Mouse (Mus musculus): ENCODE measurements around the gene Gm20388. TPM values are rescaled to one million over a fixed set of nuclear protein-coding genes. Genes with fewer than 3 reads are reported as not detected.

Gene Gm20388
- polyA plus RNA-seq, 2 experiments, result 8.5 TPM; not detected in 1

DNA sequence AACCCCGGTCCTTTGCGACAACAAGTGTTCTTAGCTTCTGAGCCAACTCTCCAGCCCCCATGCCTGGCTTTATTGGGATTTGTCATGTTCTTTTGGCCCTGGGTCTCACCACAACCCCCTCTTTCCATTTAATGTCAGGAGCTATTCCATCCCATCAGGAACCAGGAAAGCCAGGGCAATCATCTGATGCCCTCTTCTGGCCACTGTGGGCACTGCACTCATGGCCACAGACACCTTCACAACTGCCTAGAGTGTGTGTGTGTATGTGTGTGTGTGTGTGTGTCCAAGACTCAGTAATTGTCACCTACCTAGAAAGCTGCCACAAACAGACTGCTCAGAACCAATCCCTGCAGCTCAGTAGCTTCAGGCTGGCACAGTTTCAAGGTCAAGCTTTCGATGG lies 23.5 kb upstream of the Gm20388 start:
- no peak overlapping the region for H3K4me3 ChIP-seq (ENCODE audit: insufficient read depth in 1 of 2, low read depth in 2 of 2, low read length in 2 of 2)
- H3K27me3 ChIP-seq (ENCODE audit: control insufficient read depth, insufficient read depth, low read length), result no peaks in the 10 kb centered on the region
- ATAC-seq (ENCODE audit: insufficient read depth), result no peak
- no peak overlapping the region for H3K4me2 ChIP-seq (ENCODE audit: low read depth)
- peaks cover 0 to 5% of the 10 kb centered on the region in 2 experiments; a peak in 2 of 4 replicates for H3K4me1 ChIP-seq (replicated peaks; ENCODE audit: control insufficient read depth in 2 of 2, insufficient read depth in 2 of 2, low read length in 1 of 2)
- WGBS (ENCODE audit: insufficient replicate concordance), result 82% methylated on average over 3 of the region's 3 CpGs
- no peak for DNase-seq (ENCODE audit: low read depth in 3 of 3, low spot score in 3 of 3)
- TF ChIP-seq EP300 (IDR thresholded peaks at IDR 0.05; ENCODE audit: low read depth) (no peak), CTCF (IDR thresholded peaks at IDR 0.05; ENCODE audit: low read depth) (peak; percentile 96)
- no peaks in the 10 kb centered on the region for H3K36me3 ChIP-seq (replicated peaks; ENCODE audit: control insufficient read depth, insufficient read depth, low read depth)
- no peak overlapping the region for H3K9ac ChIP-seq (replicated peaks)
- no peak overlapping the region for H3K27ac ChIP-seq
- no peaks in the 10 kb centered on the region for H3K9me3 ChIP-seq (ENCODE audit: control insufficient read depth, low read length)

DNA sequence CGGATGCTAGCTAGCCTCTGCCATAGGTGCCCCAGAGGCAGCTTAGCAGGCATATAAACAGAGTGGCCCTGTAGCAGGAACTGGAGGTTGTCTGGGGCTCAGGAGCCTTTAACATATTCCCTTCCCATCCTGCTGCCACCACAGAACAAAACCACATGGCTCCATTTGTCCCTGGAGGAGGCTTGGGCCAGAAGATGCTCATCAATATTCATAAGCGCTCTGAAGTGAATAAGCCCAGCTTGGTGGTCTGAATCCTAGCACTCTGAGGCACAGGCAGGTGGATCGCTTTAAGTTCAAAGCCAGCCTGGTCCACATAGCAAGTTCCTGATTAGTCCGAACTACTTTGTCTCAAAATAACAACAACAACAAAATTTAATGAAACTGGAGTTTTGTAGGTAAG lies 22.6 kb upstream of the Gm20388 start:
- DNase-seq (ENCODE audit: low read depth in 3 of 3, low spot score in 3 of 3) (no peak), ATAC-seq (ENCODE audit: insufficient read depth) (no peak)
- Histone ChIP-seq H3K4me1 (replicated peaks; ENCODE audit: control insufficient read depth in 2 of 2, insufficient read depth in 2 of 2, low read length in 1 of 2) (peaks cover 0 to 5% of the 10 kb centered on the region in 2 experiments; a peak in 2 of 4 replicates), H3K4me2 (ENCODE audit: low read depth) (no peak overlapping the region), H3K27ac (no peak overlapping the region), H3K27me3 (ENCODE audit: control insufficient read depth, insufficient read depth, low read length) (no peaks in the 10 kb centered on the region), H3K9me3 (ENCODE audit: control insufficient read depth, low read length) (no peaks in the 10 kb centered on the region), H3K4me3 (ENCODE audit: insufficient read depth in 1 of 2, low read depth in 2 of 2, low read length in 2 of 2) (no peak overlapping the region), H3K9ac (replicated peaks) (no peak overlapping the region), H3K36me3 (replicated peaks; ENCODE audit: control insufficient read depth, insufficient read depth, low read depth) (no peaks in the 10 kb centered on the region)
- TF ChIP-seq CTCF (IDR thresholded peaks at IDR 0.05; ENCODE audit: low read depth), result no peak
- no peak for TF ChIP-seq EP300 (IDR thresholded peaks at IDR 0.05; ENCODE audit: low read depth)
- WGBS (ENCODE audit: insufficient replicate concordance), result 53% methylated on average over 4 of the region's 4 CpGs

DNA sequence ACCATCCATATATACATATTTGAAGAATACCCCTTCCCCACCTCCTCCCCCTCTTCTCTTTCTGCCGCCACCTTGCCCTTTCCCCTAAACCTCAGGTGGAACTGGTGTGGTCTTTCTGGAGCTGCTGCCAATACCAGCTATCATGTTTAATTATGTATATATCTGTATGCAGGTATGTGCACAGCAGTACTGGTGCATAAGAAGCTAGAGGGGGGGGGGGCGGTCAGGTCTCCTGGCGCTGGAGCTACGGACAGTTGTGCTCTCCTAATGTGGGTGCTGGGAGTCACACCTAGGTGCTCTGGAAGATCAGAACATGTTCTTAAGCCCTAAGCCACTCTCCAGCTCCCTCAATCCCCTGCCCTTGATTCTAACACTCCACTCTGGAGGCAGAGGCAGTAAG lies 13.6 kb upstream of the Gm20388 start:
- Histone ChIP-seq H3K4me2 (ENCODE audit: low read depth) (no peak overlapping the region), H3K9me3 (ENCODE audit: control insufficient read depth, low read length) (no peaks in the 10 kb centered on the region), H3K4me3 (ENCODE audit: insufficient read depth in 1 of 2, low read depth in 2 of 2, low read length in 2 of 2) (no peak overlapping the region), H3K27me3 (ENCODE audit: control insufficient read depth, insufficient read depth, low read length) (peaks cover 30% of the 10 kb centered on the region), H3K9ac (replicated peaks) (no peak overlapping the region), H3K36me3 (replicated peaks; ENCODE audit: control insufficient read depth, insufficient read depth, low read depth) (no peaks in the 10 kb centered on the region), H3K4me1 (replicated peaks; ENCODE audit: control insufficient read depth in 2 of 2, insufficient read depth in 2 of 2, low read length in 1 of 2) (peaks cover 0 to 6% of the 10 kb centered on the region in 2 experiments; a peak in 2 of 4 replicates), H3K27ac (no peak overlapping the region)
- ATAC-seq (ENCODE audit: insufficient read depth) (no peak), DNase-seq (ENCODE audit: low read depth in 3 of 3, low spot score in 3 of 3) (no peak)
- WGBS (ENCODE audit: insufficient replicate concordance), result 67% methylated on average over 4 of the region's 4 CpGs
- TF ChIP-seq CTCF (IDR thresholded peaks at IDR 0.05; ENCODE audit: low read depth), result no peak
- TF ChIP-seq EP300 (IDR thresholded peaks at IDR 0.05; ENCODE audit: low read depth), result no peak

GRCm38 (mm10) chr8:119897933-119898332 lies 12.7 kb upstream of the Gm20388 start:
- ATAC-seq (ENCODE audit: insufficient read depth) (peak; percentile 26; the same call in 1 of the 2 replicates), DNase-seq (ENCODE audit: low read depth in 3 of 3, low spot score in 3 of 3) (no peak)
- Histone ChIP-seq H3K27ac (no peak overlapping the region), H3K27me3 (ENCODE audit: control insufficient read depth, insufficient read depth, low read length) (peaks cover 30% of the 10 kb centered on the region), H3K4me2 (ENCODE audit: low read depth) (no peak overlapping the region), H3K9ac (replicated peaks) (no peak overlapping the region), H3K9me3 (ENCODE audit: control insufficient read depth, low read length) (no peaks in the 10 kb centered on the region), H3K4me3 (ENCODE audit: insufficient read depth in 1 of 2, low read depth in 2 of 2, low read length in 2 of 2) (no peak overlapping the region), H3K36me3 (replicated peaks; ENCODE audit: control insufficient read depth, insufficient read depth, low read depth) (no peaks in the 10 kb centered on the region), H3K4me1 (replicated peaks; ENCODE audit: control insufficient read depth in 2 of 2, insufficient read depth in 2 of 2, low read length in 1 of 2) (peaks cover 0 to 6% of the 10 kb centered on the region in 2 experiments; a peak in 2 of 4 replicates)
- whole genome bisulfite sequencing (ENCODE audit: insufficient replicate concordance), result 5% methylated on average over 13 of the region's 13 CpGs
- TF ChIP-seq EP300 (IDR thresholded peaks at IDR 0.05; ENCODE audit: low read depth) (no peak), CTCF (IDR thresholded peaks at IDR 0.05; ENCODE audit: low read depth) (no peak)

- TF ChIP-seq CTCF (IDR thresholded peaks at IDR 0.05; ENCODE audit: low read depth) (no peak), EP300 (IDR thresholded peaks at IDR 0.05; ENCODE audit: low read depth) (no peak)
- no peak overlapping the region for H3K4me3 ChIP-seq (ENCODE audit: insufficient read depth in 1 of 2, low read depth in 2 of 2, low read length in 2 of 2)
- no peak for DNase-seq (ENCODE audit: low read depth in 3 of 3, low spot score in 3 of 3)
- no peak overlapping the region for H3K9ac ChIP-seq (replicated peaks)
- H3K27me3 ChIP-seq (ENCODE audit: control insufficient read depth, insufficient read depth, low read length), result peaks cover 30% of the 10 kb centered on the region
- H3K4me2 ChIP-seq (ENCODE audit: low read depth), result no peak overlapping the region
- H3K9me3 ChIP-seq (ENCODE audit: control insufficient read depth, low read length), result no peaks in the 10 kb centered on the region
- ATAC-seq (ENCODE audit: insufficient read depth), result no peak
- H3K27ac ChIP-seq, result no peak overlapping the region
- WGBS (ENCODE audit: insufficient replicate concordance), result 23% methylated on average over 3 of the region's 3 CpGs
- no peaks in the 10 kb centered on the region for H3K36me3 ChIP-seq (replicated peaks; ENCODE audit: control insufficient read depth, insufficient read depth, low read depth)
- peaks cover 0 to 6% of the 10 kb centered on the region in 2 experiments; a peak in 2 of 4 replicates for H3K4me1 ChIP-seq (replicated peaks; ENCODE audit: control insufficient read depth in 2 of 2, insufficient read depth in 2 of 2, low read length in 1 of 2)
Measured at GRCm38 (mm10) chr8:119901349-119901748, 9.3 kb upstream of the Gm20388 start.

Measured in liver, embryonic 14.5 days (tissue).